Mouse (Mus musculus): Measurements from ENCODE around the gene Mrpl24. TPM values are rescaled to one million over a fixed set of nuclear protein-coding genes. Genes with fewer than 3 reads are reported as not detected.

Mrpl24 gene
- polyA plus RNA-seq (2014; fragmentation: Illumina TruSeq; extraction: RNeasy Lipid Tissue Mini Kit (QIAGEN cat#74804); ENCODE audit: low replicate concordance), result 154 TPM

GRCm38 (mm10) chr3:87919336-87920108 is at the start of gene Mrpl24:
TSS of gene Mrpl24 (plus strand) at chr3:87919506.

DNA sequence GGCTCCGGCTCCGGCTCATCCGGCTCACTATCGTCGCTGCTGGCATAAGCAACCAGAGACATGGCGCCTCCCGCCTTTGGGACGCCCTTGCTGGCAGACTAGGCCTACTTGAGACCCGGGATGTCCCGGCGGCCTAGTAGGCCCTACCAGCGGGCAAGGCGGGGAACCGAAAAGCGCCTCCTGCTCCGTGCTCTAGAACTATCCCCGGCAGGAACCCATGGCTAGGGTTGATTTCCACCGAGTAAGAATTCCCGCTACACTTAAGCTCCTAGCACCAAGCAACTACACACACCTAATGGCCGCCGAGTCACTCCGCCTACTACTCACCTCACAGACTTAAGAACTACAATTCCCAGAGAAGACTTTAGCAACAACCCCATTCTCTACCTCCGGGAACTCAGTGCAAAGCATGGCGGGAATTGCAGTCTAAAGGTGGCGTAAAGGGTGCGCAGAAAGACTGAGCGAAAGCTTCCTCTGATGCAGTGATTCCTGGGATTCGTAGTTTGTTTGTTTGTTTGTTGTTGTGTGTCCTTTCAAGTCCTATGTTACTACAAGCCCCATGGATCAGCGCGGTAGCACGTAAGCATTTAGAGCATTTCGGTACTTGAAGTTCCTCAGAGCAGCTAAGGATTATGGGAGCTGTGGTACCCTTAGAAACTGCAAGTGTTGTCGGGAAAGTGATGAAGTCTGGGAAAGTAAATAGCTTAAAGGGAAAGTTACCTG is 33.9 kb upstream of the Mrpl24 start, which contains the start of gene Prcc:
Gene Prcc (minus strand): TSS at position 328 of the 723 bp plus-strand sequence.

GRCm38 (mm10) chr3:87905880-87906485 is 13.3 kb upstream of the Mrpl24 start, which contains the start of gene Hdgf:
TSS of gene Hdgf (plus strand) at chr3:87906321.

GRCm38 (mm10) chr3:87930078-87930795 is 10.9 kb downstream of the Mrpl24 start, which contains the start of the genes Isg20l2 and Rrnad1:
TSS of gene Isg20l2 (plus strand) at chr3:87930314.
TSS of gene Rrnad1 (minus strand) at chr3:87930717.

DNA sequence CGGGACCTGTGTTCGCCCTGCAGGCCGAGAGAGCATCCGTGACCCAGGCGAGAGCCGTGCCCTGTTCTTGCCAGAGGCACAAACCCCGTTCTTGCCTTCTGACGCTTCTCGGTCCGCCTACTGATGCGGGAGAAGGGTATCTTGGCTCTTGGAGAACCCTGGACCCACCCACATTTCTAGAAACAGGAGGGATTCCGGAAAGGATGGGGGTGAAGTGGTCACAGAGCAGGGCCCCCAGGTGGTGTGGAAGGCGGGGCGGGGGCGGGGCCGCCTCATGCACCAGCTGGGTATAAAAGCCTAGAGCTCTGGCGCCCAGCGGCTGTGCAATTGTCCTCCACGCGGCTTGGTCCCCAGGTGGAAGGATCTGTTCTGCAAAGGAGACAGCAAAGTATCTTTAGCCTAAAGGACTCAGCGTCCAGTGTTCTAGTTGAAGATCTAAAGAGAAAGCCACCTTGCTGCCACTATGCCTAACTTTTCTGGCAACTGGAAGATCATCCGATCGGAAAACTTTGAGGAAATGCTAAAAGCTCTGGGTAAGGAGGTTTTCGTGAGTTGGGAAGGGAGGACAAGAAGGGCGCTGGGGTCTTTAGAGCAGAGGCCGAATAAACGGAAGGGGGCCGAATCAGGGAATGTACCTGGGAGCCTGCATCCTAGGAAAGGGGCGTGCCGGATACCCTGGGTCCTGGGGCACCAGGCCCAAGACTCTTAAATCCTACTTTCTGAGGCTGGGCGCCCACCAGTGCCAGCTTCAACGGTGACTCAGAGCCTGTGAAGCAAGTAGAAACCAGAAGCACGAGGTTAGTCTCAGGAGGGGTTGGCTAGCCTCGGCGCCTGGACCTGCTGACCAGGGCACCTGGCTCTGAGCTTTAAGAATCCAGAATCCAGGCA is 29.3 kb downstream of the Mrpl24 start, which contains the start of gene Crabp2:
Gene Crabp2 (plus strand): TSS at position 289 of the 888 bp plus-strand sequence.

GRCm38 (mm10) chr3:87970939-87971488 is 51.7 kb downstream of the Mrpl24 start, which contains the start of gene Nes:
TSS of gene Nes (plus strand) at chr3:87971078.

Other genes with a start within 250 kb of the Mrpl24 start
- gene Lrrc71, start 170.9 kb upstream of the Mrpl24 start, polyA plus RNA-seq (2014; fragmentation: Illumina TruSeq; extraction: RNeasy Lipid Tissue Mini Kit (QIAGEN cat#74804); ENCODE audit: low replicate concordance), result not detected
- gene Ntrk1, start 124.3 kb upstream of the Mrpl24 start, polyA plus RNA-seq (2014; fragmentation: Illumina TruSeq; extraction: RNeasy Lipid Tissue Mini Kit (QIAGEN cat#74804); ENCODE audit: low replicate concordance), result not detected
- gene Insrr, start 122.6 kb upstream of the Mrpl24 start, polyA plus RNA-seq (2014; fragmentation: Illumina TruSeq; extraction: RNeasy Lipid Tissue Mini Kit (QIAGEN cat#74804); ENCODE audit: low replicate concordance), result not detected
- 0.26 TPM for gene Pear1, start 95.2 kb upstream of the Mrpl24 start, polyA plus RNA-seq (2014; fragmentation: Illumina TruSeq; extraction: RNeasy Lipid Tissue Mini Kit (QIAGEN cat#74804); ENCODE audit: low replicate concordance)
- gene Sh2d2a, start 72.8 kb upstream of the Mrpl24 start, polyA plus RNA-seq (2014; fragmentation: Illumina TruSeq; extraction: RNeasy Lipid Tissue Mini Kit (QIAGEN cat#74804); ENCODE audit: low replicate concordance), result 0.41 TPM
- gene Prcc, start 33.9 kb upstream of the Mrpl24 start, polyA plus RNA-seq (2014; fragmentation: Illumina TruSeq; extraction: RNeasy Lipid Tissue Mini Kit (QIAGEN cat#74804); ENCODE audit: low replicate concordance), result 1.0 TPM
- gene Hdgf, start 13.2 kb upstream of the Mrpl24 start, polyA plus RNA-seq (2014; fragmentation: Illumina TruSeq; extraction: RNeasy Lipid Tissue Mini Kit (QIAGEN cat#74804); ENCODE audit: low replicate concordance), result 96.9 TPM
- gene Isg20l2, start 10.8 kb downstream of the Mrpl24 start, polyA plus RNA-seq (2014; fragmentation: Illumina TruSeq; extraction: RNeasy Lipid Tissue Mini Kit (QIAGEN cat#74804); ENCODE audit: low replicate concordance), result 19.9 TPM
- gene Rrnad1, start 11.2 kb downstream of the Mrpl24 start, polyA plus RNA-seq (2014; fragmentation: Illumina TruSeq; extraction: RNeasy Lipid Tissue Mini Kit (QIAGEN cat#74804); ENCODE audit: low replicate concordance), result 5.8 TPM
- gene Crabp2, start 29.2 kb downstream of the Mrpl24 start, polyA plus RNA-seq (2014; fragmentation: Illumina TruSeq; extraction: RNeasy Lipid Tissue Mini Kit (QIAGEN cat#74804); ENCODE audit: low replicate concordance), result not detected
- gene Nes, start 51.6 kb downstream of the Mrpl24 start, polyA plus RNA-seq (2014; fragmentation: Illumina TruSeq; extraction: RNeasy Lipid Tissue Mini Kit (QIAGEN cat#74804); ENCODE audit: low replicate concordance), result 2.1 TPM
- gene Bcan, start 80.7 kb downstream of the Mrpl24 start, polyA plus RNA-seq (2014; fragmentation: Illumina TruSeq; extraction: RNeasy Lipid Tissue Mini Kit (QIAGEN cat#74804); ENCODE audit: low replicate concordance), result not detected
- gene Hapln2, start 108.1 kb downstream of the Mrpl24 start, polyA plus RNA-seq (2014; fragmentation: Illumina TruSeq; extraction: RNeasy Lipid Tissue Mini Kit (QIAGEN cat#74804); ENCODE audit: low replicate concordance), result not detected
- 3.5 TPM for gene Gpatch4, start 123.6 kb downstream of the Mrpl24 start, polyA plus RNA-seq (2014; fragmentation: Illumina TruSeq; extraction: RNeasy Lipid Tissue Mini Kit (QIAGEN cat#74804); ENCODE audit: low replicate concordance)
- 6.2 TPM for gene Naxe, start 139.0 kb downstream of the Mrpl24 start, polyA plus RNA-seq (2014; fragmentation: Illumina TruSeq; extraction: RNeasy Lipid Tissue Mini Kit (QIAGEN cat#74804); ENCODE audit: low replicate concordance)
- not detected for gene Ttc24, start 158.8 kb downstream of the Mrpl24 start, polyA plus RNA-seq (2014; fragmentation: Illumina TruSeq; extraction: RNeasy Lipid Tissue Mini Kit (QIAGEN cat#74804); ENCODE audit: low replicate concordance)
- 0.85 TPM for gene Iqgap3, start 162.5 kb downstream of the Mrpl24 start, polyA plus RNA-seq (2014; fragmentation: Illumina TruSeq; extraction: RNeasy Lipid Tissue Mini Kit (QIAGEN cat#74804); ENCODE audit: low replicate concordance)
- 7.2 TPM for gene Mef2d, start 222.9 kb downstream of the Mrpl24 start, polyA plus RNA-seq (2014; fragmentation: Illumina TruSeq; extraction: RNeasy Lipid Tissue Mini Kit (QIAGEN cat#74804); ENCODE audit: low replicate concordance)

Data from small intestine, adult 10 weeks (tissue).